Mouse (Mus musculus): ENCODE measurements around the gene Frmpd3. TPM values are rescaled to one million over a fixed set of nuclear protein-coding genes. Genes with fewer than 3 reads are reported as not detected.

Frmpd3 gene
- not detected for polyA plus RNA-seq (2015; fragmentation: Illumina TruSeq; extraction: RNeasy Lipid Tissue Mini Kit (QIAGEN cat#74804); ENCODE audit: insufficient read depth, low read depth, low replicate concordance)

GRCm38 (mm10) chrX:140341656-140342392 lies at the start of gene Frmpd3:
TSS of gene Frmpd3 (plus strand) at chrX:140342263.

GRCm38 (mm10) chrX:140456279-140456731 lies 114.2 kb downstream of the Frmpd3 start, which contains the start of gene Prps1:
TSS of gene Prps1 (plus strand) at chrX:140456613.

Other genes with a start within 250 kb of the Frmpd3 start
- gene Prps1, start 114.3 kb downstream of the Frmpd3 start, polyA plus RNA-seq (2015; fragmentation: Illumina TruSeq; extraction: RNeasy Lipid Tissue Mini Kit (QIAGEN cat#74804); ENCODE audit: insufficient read depth, low read depth, low replicate concordance) = 10.4 TPM